Mouse (Mus musculus) urinary bladder, postnatal 36 days (tissue): ENCODE measurements at regions not wholly inside any gene's neighbourhood (a gene's known extent, or its start where the extent isn't known, plus 50 kb on each side); places are given as distances from the start of the nearest gene placed in this dataset.

Experiments used
- DNase-seq, 2 experiments: peaks; one replicate each; pipeline ENCODE4 v3.0.0; 2022; ENCODE audit warnings: low spot score in 2 of 2, mixed read lengths in 1 of 2

GRCm38 (mm10) chr12:27499276-27499675, 156.9 kb upstream of the Sox11 start:
- DNase-seq: no peak

- DNase-seq: no peak
These were observed 154.6 kb upstream of the Sox11 start for GRCm38 (mm10) chr12:27496826-27497557.

- DNase-seq: no peak
These were observed 149.9 kb upstream of the Sox11 start for GRCm38 (mm10) chr12:27492270-27492669.

GRCm38 (mm10) chr12:27481230-27481629, 138.9 kb upstream of the Sox11 start:
- no peak for DNase-seq

- DNase-seq: no peak
These were observed 137.2 kb upstream of the Sox11 start for GRCm38 (mm10) chr12:27479601-27480001.

- DNase-seq: no peak
These were observed 132.3 kb upstream of the Sox11 start for GRCm38 (mm10) chr12:27474631-27475030.

- DNase-seq: no peak
These were observed 129.2 kb upstream of the Sox11 start for GRCm38 (mm10) chr12:27471557-27471956.

GRCm38 (mm10) chr12:27470346-27470745, 128.0 kb upstream of the Sox11 start:
- DNase-seq: no peak

GRCm38 (mm10) chr12:27468782-27469181, 126.4 kb upstream of the Sox11 start:
- no peak for DNase-seq

- no peak for DNase-seq
These were observed 125.8 kb upstream of the Sox11 start for GRCm38 (mm10) chr12:27468141-27468540.

- no peak for DNase-seq
These were observed 123.3 kb upstream of the Sox11 start for GRCm38 (mm10) chr12:27465499-27466150.

GRCm38 (mm10) chr12:27458674-27459073, 116.3 kb upstream of the Sox11 start:
- DNase-seq: no peak

- no peak for DNase-seq
These were observed 95.4 kb upstream of the Sox11 start for GRCm38 (mm10) chr12:27437661-27438345.

GRCm38 (mm10) chr12:27431338-27431737, 89.0 kb upstream of the Sox11 start:
- DNase-seq: no peak

- no peak for DNase-seq
These were observed 75.1 kb upstream of the Sox11 start for GRCm38 (mm10) chr12:27417387-27418009.

GRCm38 (mm10) chr12:27410555-27410954, 68.2 kb upstream of the Sox11 start:
- DNase-seq: no peak

GRCm38 (mm10) chr12:27408440-27408839, 66.1 kb upstream of the Sox11 start:
- DNase-seq: no peak

GRCm38 (mm10) chr12:27399392-27399791, 57.0 kb upstream of the Sox11 start:
- no peak for DNase-seq
